Mouse (Mus musculus): ENCODE measurements around the gene Atg16l2.

The Atg16l2 gene

DNA sequence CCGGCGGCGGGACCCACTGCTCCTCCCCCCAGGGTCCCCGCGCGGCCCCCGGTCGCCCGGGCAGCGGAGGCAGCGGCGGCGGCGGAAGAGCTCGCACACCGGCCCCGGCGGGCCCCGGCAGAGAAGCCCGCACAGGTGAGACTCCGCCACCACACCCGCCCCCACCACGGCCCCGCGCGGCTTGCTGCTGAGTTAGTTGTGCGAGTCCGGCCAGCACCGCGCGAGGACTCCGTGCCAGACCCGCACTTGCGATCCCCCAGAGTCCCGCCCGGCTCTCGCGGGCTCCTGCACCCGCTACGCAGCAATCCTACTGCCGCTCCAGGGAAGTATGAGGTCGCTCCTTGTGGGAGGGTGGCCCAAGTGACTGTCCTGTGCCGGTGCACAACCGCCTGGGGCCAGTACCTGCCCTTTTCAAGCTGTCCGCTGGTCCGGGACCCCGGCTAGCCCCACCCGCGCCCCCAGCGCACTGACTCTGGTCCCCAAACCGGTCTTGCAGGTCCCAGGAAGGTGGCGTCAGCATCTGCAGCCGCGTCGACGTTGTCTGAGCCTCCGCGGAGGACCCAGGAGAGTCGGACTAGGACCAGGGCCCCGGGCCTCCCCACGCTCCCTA is 19.3 kb upstream of the Atg16l2 start:
- peak; percentile 22 for DNase-seq (ENCODE audit: low read depth, low spot score)

DNA sequence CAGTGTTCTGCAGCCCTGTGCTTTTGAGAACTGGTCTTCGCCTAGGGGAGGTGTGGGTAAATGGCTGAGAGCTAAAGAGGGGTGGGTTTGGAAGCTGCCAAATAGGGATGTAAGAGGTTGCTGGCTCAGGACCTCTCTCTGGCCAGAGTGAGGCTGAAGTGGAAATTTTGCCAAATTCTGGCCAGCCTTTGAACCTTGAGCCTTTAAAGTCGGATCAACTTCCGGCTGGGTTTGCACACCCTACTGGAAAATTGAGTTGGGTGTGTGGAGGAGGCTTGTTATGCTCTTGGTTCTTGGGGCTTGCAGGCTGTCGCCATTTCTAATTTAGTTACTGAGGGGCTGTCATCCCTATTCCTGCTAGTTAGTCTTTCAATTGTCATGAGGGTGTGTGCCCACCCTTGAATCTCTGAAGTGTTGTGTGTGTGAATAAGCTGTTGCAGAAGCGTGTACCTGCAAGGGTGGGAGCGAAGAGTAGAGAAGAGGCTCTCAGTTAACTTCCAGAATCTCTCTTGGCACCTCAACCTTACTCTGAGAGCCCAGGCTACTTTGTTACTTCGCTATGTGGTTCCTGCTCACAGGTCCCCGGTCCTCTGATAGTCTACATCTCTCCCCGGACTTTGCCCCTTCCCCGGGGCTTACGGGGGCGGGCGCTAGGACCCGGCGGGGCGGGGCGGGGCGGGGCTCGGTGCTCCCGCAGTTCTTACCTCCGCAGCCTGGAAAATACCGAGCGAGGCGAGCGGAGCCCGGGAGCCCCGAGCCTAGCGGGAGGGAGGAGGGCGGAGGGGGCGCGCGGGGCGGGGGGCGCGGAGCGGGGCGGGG is 18.6 kb upstream of the Atg16l2 start:
- DNase-seq (ENCODE audit: low read depth, low spot score), result peak; percentile 48

DNA sequence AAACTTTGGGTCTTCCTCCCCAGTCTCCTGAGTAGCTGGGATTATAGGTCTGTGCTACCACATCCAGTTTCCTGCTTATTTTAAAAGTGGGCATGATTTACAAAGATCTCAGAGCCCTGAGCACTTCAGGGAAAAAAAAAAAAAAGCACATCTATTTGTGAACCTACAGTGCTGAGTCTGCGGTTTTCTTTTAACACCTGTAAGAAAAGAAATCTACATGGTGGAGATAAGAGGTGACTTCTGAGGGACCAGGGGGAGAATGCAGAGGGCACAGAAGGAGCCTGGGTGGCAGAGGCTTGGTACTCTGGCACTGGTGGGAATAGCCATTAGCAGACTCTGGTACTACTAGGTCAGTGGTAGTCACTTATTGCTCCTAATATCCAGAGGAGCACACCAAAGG is 17.7 kb upstream of the Atg16l2 start:
- no peak for DNase-seq (ENCODE audit: low read depth, low spot score)

GRCm38 (mm10) chr7:101318848-101319247 is 16.8 kb upstream of the Atg16l2 start:
- DNase-seq (ENCODE audit: low read depth, low spot score), result no peak

GRCm38 (mm10) chr7:101317014-101317413 is 15.0 kb upstream of the Atg16l2 start, which contains the start of gene Stard10:
TSS of gene Stard10 (plus strand) at chr7:101317086.
- DNase-seq (ENCODE audit: low read depth, low spot score), result no peak

DNA sequence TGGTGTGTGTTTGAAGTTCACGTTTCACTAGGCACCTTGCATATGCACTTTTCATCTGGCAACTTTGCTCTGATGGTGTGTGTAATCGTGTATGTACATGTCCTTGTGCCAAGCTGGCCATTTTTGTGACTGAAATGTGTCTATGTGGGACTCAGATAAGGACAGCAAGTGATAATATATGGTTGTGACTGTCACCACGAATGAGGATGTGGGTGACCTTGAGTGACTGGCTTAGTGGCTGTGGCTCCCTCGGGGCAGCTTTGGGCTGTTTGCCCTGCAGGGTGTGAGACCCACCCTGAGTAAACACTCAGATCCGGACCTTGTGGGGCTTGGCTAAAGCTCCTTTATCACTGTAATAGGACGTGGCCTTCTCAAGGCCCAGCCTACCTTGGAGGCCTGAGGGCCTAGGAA is 14.5 kb upstream of the Atg16l2 start:
- DNase-seq (ENCODE audit: low read depth, low spot score), result no peak

GRCm38 (mm10) chr7:101315699-101316098 is 13.6 kb upstream of the Atg16l2 start:
- no peak for DNase-seq (ENCODE audit: low read depth, low spot score)

DNA sequence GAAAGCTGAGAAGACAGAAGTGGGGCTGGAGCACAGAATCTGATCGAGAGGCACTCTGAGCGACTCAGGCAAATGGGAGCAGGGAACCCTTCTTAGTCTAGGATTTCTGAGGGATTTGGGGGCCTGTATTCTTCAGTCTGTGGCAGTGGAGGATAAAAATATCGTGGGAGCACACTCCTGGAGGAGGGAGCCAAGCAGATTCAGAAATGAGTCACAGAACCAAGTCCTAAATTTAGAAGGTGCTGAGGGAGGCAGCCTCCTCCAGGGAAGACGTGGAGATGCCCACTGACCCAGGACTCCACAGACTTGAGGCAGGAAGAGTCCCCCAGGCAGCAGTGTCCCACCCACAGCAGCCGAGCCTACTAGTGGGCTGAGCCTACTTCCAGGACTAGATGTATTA is 12.3 kb upstream of the Atg16l2 start:
- no peak for DNase-seq (ENCODE audit: low read depth, low spot score)

DNA sequence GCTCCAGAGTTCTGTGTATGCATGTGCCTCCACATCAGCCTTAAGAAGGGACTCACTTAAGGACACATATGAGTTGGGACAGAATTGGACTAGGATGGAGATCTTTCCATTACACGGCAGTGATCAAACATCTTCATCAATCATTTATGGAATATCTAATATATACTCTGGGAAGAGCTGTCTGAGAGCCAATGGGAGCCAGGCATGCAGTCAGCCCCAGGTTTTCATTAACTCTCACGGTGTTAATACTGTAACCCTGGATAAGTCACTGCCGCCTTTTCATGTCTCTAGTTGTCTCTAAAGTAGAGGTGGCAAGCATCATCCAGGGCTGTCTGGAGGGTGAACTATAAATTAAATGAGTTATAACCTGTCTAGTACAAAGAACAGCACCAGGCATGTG is 11.0 kb upstream of the Atg16l2 start:
- DNase-seq (ENCODE audit: low read depth, low spot score), result no peak

DNA sequence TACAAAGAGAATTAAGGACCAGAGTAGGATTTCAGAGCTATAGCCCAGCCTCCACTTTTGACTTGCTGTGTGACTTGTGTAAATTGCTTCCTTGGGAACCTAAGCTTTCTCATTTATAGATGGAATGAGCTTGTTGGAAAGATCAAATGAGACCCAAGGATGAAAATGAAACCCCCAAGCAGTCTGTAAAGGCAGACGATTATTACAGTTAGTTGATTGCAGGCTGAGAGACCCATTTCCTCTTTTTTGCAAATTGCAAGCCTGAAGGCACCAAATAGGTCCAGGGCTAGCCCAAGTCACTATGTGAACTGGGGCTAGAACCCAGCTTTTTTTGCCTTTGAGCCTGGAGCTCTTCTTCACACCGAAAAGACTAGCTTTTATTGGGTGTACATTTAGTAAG is 9.0 kb upstream of the Atg16l2 start:
- DNase-seq (ENCODE audit: low read depth, low spot score), result no peak

- peak; percentile 100 for DNase-seq (ENCODE audit: low read depth, low spot score)
Measured at GRCm38 (mm10) chr7:101310327-101311028, 8.4 kb upstream of the Atg16l2 start.

DNA sequence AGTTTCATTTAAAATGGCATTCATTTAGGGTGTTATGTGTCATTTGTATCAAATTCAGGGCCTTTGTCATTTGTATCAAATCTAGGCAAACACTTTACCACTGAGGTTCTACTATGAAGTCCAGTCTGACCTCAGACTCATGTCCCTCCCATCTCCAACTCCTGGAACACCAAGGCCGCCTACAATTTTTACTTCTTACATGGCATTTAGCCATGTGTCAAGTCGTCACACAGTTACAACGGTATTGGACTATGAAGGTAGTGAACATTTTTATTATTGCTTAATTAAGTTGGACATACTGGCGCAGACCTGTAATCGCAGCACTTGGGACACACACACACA is 7.9 kb upstream of the Atg16l2 start:
- DNase-seq (ENCODE audit: low read depth, low spot score), result no peak

DNA sequence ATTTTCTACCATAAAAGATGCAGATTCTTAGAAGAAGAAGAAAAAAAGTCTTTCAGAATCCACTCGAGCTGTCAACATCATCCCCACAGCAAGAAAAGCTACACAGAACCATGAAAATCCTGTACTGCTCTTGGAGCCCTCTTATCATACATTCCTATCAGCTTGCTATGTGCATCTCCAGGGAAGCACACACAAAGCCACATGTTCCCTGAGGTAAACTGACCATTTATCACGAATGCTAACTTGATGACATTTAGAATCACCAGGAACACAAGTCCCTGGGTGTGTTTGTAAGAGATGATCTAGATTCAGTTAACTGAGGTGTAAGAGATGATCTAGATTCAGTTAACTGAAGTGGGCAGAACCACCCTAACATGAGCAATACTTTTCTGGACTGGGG is 4.8 kb upstream of the Atg16l2 start:
- no peak for DNase-seq (ENCODE audit: low read depth, low spot score)

DNA sequence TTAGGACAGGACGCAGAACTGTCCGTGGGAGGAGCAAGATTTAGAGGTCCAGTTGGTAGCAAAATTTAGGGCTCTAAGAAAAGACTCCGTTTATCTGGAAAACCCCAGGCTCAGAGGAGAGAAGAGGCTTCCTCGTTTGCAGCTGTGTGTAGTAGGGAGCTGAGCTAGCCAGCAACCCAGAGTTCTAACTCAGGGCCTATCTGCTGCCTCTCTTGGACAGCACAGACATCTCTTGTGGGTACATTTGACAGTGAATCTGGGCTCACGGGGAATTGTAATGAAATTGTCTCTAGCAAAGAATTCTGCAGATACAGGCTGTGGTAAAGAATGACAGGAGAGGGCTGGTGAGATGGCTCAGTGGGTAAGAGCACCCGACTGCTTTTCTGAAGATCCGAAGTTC is 640 bp upstream of the Atg16l2 start:
- DNase-seq (ENCODE audit: low read depth, low spot score), result peak; percentile 70

DNA sequence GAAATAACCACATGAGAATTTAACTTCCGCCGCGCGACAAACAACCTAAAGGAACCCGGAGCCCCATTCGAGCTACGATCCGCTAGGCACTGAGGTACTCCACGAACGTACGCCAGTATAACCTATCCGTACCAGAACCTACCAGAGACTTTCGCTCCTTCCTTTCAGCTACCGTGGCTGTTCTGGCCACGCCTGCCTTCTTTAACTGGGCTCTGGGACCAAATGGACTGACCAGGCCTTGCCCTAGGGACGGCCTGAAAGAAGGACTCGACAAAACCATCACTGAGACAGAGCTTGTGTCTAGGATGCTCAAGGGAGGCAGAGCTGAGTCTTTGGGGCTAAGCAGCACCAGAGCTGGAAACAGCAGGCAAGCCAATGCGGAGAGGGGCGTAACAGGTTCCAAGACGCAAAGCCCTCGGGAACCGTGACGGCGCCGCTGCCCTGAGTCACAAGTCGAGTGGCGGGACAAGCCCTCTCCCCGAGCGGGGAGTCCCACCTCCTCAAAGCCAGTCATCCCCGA is 630 bp downstream of the Atg16l2 start:
- no peak for DNase-seq (ENCODE audit: low read depth, low spot score)

DNA sequence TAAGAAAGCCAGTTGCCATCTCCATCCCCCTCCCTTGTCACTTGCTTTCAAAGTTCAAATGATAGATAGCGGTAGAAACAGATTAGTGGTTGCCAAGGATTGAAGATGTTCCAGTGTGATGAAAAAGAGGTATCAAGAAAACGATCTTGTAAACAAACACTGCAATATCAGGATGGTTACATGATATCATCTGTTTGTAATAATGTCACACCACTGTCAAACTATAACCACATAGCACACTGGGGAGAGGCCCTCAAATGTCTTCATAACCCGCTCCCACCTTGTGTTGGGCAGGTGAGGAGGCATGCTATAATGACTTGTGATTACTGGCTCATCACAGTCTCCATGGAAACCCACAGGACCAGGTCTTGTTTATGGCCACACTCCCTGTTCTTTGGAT is 3.7 kb downstream of the Atg16l2 start:
- no peak for DNase-seq (ENCODE audit: low read depth, low spot score)

DNA sequence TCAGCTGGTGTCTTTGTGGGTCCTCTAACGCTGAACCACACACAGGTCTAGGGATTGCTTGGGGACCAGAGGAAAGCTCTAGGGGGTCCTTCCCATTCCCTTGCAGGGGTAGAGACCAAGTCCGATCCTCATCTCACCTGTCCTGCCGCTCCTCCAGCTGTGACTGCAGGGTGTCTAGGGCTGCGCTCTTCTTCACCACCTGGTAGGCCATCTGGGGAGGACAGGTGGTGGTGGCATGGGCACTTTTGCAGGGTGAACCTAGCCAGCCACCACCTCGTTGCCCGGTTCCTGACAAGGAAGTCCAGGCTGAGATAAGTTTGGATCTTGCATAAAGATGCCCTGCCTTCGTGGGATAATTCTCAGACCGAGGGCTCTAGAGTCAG is 5.0 kb downstream of the Atg16l2 start:
- no peak for DNase-seq (ENCODE audit: low read depth, low spot score)

DNA sequence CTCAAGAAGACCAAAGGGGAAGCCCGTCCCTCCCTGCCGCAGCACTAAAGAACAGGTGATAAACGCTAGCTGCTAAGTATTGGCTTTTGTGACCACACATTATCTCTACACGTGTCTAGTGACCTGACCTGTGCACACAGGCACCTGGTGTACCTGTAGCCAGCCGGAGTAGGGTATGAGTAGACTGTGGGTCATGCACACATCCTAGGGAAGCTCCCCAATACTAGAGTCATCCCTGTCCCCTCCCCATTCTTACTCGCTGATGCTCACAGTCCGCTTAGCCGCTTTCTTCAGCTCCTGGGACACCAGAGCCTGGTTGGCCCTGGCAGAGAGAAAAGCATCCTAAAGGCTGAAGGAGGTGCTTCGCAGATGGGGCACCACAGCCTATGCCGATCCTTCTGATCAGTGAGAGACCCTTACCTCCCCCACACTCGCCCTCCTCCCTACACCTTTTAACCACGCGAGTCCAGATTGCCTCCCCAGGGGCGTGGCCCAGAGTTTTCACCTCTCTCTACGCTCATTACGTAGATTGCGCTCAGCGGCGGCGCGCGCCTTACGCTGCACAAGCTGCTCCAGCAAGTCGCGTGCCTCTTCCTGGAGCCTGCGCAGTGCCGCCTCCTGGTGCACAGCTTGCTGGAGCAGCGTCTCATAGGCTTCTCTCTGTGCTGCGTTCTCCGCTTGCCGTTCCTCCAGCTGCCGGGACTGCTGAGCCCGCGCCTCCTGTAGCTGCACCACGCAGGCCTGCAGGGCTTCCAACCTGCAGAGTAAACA is 5.6 kb downstream of the Atg16l2 start:
- DNase-seq (ENCODE audit: low read depth, low spot score), result no peak

DNA sequence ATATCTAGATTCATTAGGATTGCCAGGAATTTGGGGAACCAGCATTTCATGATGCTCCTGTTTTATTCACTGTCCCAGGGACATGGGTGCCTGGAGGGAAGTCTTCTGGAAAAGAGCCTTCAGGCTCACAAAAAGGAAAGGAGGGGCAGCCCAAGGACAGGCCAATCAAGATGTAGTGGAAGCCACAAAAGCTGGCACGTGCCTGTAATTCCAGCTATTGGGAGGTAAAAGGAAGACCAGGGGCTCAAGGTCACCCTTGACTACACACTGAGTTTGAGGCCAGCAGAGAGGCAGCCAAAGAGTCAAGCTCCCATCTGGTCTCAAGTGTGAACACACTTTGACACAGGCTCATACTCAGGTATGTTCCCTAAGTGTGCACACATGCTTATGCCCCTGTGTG is 6.6 kb downstream of the Atg16l2 start:
- DNase-seq (ENCODE audit: low read depth, low spot score), result no peak

GRCm38 (mm10) chr7:101293611-101294010 is 8.4 kb downstream of the Atg16l2 start:
- no peak for DNase-seq (ENCODE audit: low read depth, low spot score)

DNA sequence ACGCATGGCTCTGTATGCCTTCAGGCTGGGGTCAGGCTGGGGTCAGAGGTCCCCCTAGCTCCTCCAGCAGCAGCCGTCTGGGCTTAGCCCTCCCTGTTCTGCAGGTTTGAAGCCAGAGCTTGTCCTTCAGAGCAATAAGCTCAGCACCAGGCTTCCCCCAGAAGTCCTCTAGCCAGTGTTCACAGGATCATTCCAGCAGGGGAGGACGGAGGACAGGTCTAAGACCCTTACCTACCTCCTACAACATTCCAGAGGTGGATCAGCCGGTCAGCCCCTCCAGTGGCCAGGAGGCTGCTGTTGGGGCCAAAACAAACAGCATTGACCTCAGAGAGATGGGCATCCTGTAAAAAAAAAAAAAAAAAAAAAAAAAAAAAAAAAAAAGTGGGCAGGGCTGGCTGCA is 8.9 kb downstream of the Atg16l2 start:
- DNase-seq (ENCODE audit: low read depth, low spot score), result no peak

DNA sequence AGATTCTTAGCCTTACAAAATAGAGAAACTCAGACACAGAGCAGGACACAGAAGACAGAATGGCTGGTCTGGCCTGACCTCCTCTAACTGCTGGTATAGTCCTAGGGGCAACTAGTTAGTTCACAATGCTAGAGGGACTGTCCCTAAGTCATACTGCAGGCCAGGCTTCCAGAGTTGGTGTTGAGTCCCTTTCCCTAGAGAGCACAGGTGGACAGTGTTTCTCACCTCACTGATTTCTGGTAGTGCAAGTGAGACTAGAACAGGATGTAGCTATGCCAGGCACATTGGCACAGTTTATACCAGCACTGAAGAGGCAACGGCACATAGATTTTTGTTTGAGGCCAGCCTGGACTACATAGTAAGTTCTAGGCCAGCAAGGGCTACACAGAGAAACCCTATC is 9.4 kb downstream of the Atg16l2 start:
- peak; percentile 30 for DNase-seq (ENCODE audit: low read depth, low spot score)
